Mouse (Mus musculus): ENCODE data around the gene Hydin. TPM values are rescaled to one million over a fixed set of nuclear protein-coding genes. Genes with fewer than 3 reads are reported as not detected.

The Hydin gene
- polyA plus RNA-seq (2015; fragmentation: Nextera tagmentation; extraction: Ambion mirVana): 0.07 and 0.10 TPM in 2 replicates

DNA sequence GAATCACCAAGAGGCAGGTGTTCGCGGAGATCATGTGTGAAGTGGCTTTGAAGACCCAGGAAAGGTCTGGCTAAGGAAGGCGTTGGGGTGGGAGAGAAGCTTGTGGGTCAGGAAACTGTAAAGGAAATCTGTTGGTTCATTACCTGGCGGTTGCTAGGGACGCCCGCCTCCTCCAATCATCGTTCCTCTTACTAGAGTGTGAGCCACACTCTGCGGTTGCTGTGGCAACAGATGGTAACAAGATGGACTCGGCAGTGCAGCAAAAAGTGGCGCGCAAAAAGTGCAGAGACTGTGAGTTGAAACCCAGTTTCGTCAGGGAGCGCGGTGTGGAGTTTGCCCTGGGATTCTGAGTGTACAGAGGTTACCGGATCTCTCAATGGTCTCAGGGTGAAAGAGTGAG, at the start of gene Hydin:
Hydin (plus strand) TSS at position 237 of the 400 bp plus-strand sequence.
- Histone ChIP-seq H3K9me3 (replicated peaks) (no peaks in the 10 kb centered on the region), H3K4me1 (replicated peaks) (no peaks in the 10 kb centered on the region), H3K4me2 (peak within 1 kb of the TSS; percentile 43), H3K36me3 (replicated peaks) (no peaks in the 10 kb centered on the region), H3K4me3 (replicated peaks) (no peak within 1 kb of the TSS), H3K27me3 (no peaks in the 10 kb centered on the region; the same call in 1 of the 2 replicates), H3K27ac (replicated peaks) (no peak within 1 kb of the TSS), H3K9ac (no peak within 1 kb of the TSS)
- WGBS (ENCODE audit: insufficient replicate concordance): 1% methylated on average over 15 of the region's 15 CpGs
- no peak for ATAC-seq (ENCODE audit: insufficient read depth)

DNA sequence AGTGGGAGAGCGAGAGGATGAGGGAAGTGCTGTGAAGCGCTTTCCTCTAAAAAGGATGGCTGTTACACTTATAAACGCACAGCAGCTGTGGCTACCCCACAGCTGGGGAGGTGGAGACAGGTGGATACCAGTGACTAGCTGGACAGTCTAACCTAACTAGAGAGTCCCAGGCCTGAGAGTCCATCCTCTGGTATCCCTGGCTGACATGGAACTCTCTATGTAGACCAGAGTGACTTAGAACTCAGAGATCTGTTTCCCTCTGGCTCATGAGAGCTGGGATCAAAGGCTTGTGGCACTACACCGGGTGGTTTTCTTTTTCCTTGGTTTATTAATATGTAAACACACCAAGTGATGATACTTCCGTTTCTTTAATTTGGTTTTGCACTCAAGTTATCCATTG, 49.6 kb upstream of the Hydin start:
- 0 out of 2 replicates have a peak overlapping the region, but pooled peaks have one; percentile 3 for H3K9ac ChIP-seq
- peaks cover 22% of the 10 kb centered on the region for H3K4me1 ChIP-seq (replicated peaks)
- 33% methylated on average over 5 of the region's 5 CpGs for WGBS (ENCODE audit: insufficient replicate concordance)
- H3K4me3 ChIP-seq (replicated peaks): peak overlapping the region; percentile 71
- peaks cover 20% of the 10 kb centered on the region for H3K36me3 ChIP-seq (replicated peaks)
- H3K9me3 ChIP-seq (replicated peaks): no peaks in the 10 kb centered on the region
- no peak overlapping the region for H3K27ac ChIP-seq (replicated peaks)
- peak overlapping the region; percentile 88 for H3K4me2 ChIP-seq
- ATAC-seq (ENCODE audit: insufficient read depth): no peak; the same call in 1 of the 2 replicates
- H3K27me3 ChIP-seq: no peaks in the 10 kb centered on the region

- Histone ChIP-seq H3K27ac (replicated peaks) (no peak overlapping the region), H3K27me3 (no peaks in the 10 kb centered on the region), H3K4me2 (peak overlapping the region; percentile 88), H3K9me3 (replicated peaks) (no peaks in the 10 kb centered on the region), H3K36me3 (replicated peaks) (peaks cover 25% of the 10 kb centered on the region), H3K9ac (peak overlapping the region; percentile 30; the same call in 1 of the 2 replicates), H3K4me1 (replicated peaks) (peaks cover 22% of the 10 kb centered on the region), H3K4me3 (replicated peaks) (peak overlapping the region; percentile 71)
- ATAC-seq (ENCODE audit: insufficient read depth): peak; percentile 98
- WGBS (ENCODE audit: insufficient replicate concordance): under 1% methylated on average over 43 of the region's 43 CpGs
These were observed 49.1 kb upstream of the Hydin start for GRCm38 (mm10) chr8:110217681-110218131.

DNA sequence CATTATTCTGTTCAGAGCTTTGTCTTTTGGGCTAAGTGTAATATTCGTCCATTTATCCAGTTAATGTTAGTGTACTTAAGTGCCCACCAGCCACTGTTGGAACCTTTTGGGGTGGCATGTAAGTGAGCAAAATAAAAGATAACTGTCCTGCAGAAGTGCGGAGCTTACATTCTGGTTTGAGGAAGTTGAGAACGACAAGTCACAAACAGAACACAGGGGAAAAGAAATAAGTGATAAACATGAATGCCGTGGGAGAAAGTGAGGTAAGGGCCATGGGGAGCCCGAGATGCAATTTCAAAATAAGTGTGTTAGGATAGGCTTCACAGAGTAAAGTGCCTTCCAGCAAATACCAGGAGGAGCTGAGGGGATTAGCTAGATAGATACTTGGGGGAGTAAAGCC, 48.3 kb upstream of the Hydin start:
- Histone ChIP-seq H3K27me3 (no peaks in the 10 kb centered on the region), H3K4me3 (replicated peaks) (peak overlapping the region; percentile 71), H3K27ac (replicated peaks) (no peak overlapping the region), H3K36me3 (replicated peaks) (peaks cover 33% of the 10 kb centered on the region), H3K9me3 (replicated peaks) (no peaks in the 10 kb centered on the region), H3K4me2 (peak overlapping the region; percentile 88), H3K9ac (no peak overlapping the region), H3K4me1 (replicated peaks) (peaks cover 22% of the 10 kb centered on the region)
- 14% methylated on average over 5 of the region's 5 CpGs for WGBS (ENCODE audit: insufficient replicate concordance)
- no peak for ATAC-seq (ENCODE audit: insufficient read depth)

- Histone ChIP-seq H3K4me3 (replicated peaks) (no peak overlapping the region), H3K27me3 (no peaks in the 10 kb centered on the region), H3K9ac (no peak overlapping the region), H3K9me3 (replicated peaks) (no peaks in the 10 kb centered on the region), H3K4me2 (no peak overlapping the region), H3K4me1 (replicated peaks) (peaks cover 22% of the 10 kb centered on the region), H3K36me3 (replicated peaks) (peaks cover 37% of the 10 kb centered on the region), H3K27ac (replicated peaks) (no peak overlapping the region)
- 80% methylated on average over 14 of the region's 14 CpGs for WGBS (ENCODE audit: insufficient replicate concordance)
- ATAC-seq (ENCODE audit: insufficient read depth): no peak
These were observed 45.8 kb upstream of the Hydin start for GRCm38 (mm10) chr8:110220936-110221335.

GRCm38 (mm10) chr8:110230803-110231202, 36.0 kb upstream of the Hydin start:
- Histone ChIP-seq H3K36me3 (replicated peaks) (no peaks in the 10 kb centered on the region), H3K4me1 (replicated peaks) (no peaks in the 10 kb centered on the region), H3K9ac (no peak overlapping the region), H3K4me3 (replicated peaks) (no peak overlapping the region), H3K27me3 (no peaks in the 10 kb centered on the region), H3K9me3 (replicated peaks) (no peaks in the 10 kb centered on the region), H3K4me2 (no peak overlapping the region), H3K27ac (replicated peaks) (no peak overlapping the region)
- ATAC-seq (ENCODE audit: insufficient read depth): no peak
- WGBS (ENCODE audit: insufficient replicate concordance): 48% methylated on average over 6 of the region's 6 CpGs

DNA sequence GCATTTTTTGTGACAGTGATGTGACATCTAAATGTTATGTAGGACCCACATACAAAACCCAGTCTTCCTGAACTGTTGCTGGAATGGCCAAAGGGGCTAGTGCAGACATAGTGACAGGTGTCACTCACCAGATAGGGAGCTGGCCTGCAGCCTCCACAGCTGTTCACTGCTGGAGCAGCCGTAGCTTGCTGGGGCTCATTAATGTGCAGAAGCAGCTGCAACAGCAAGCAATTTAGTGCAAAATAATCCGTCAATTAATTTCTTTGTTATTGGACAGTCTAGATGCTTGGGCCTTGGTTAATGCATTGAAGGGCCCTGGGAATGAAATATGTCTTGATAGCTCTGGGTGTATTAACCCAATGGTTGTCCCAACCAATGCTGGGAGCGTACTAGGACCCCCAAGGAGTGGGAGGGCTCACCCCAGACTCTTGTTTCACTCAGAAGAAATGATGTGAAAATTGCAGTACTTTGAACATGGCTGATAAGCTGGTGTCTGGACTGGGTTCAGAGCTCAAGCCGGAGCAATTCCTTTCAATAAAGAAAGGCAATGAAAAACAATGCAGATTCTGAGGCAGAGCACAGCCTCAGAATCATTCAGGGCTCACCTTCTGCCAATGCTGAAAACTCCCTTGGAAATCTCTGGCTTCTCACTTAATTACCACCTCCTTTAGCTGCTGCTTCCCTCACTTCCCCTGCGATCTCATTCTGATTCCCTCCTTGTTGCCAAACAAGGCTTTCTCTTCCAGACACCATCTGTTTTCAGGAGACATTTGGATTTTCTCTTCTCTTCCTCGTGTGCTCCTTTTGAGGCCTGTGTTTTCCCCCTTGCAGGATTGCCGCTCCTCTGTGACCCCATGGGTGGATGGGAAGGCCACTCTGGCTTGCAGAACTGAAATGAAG, 24.2 kb upstream of the Hydin start:
- H3K4me1 ChIP-seq (replicated peaks): no peaks in the 10 kb centered on the region
- H3K27me3 ChIP-seq: no peaks in the 10 kb centered on the region
- no peak overlapping the region for H3K9ac ChIP-seq
- WGBS (ENCODE audit: insufficient replicate concordance): 38% methylated on average over 7 of the region's 7 CpGs
- H3K27ac ChIP-seq (replicated peaks): no peak overlapping the region
- no peak overlapping the region for H3K4me2 ChIP-seq
- H3K4me3 ChIP-seq (replicated peaks): no peak overlapping the region
- no peaks in the 10 kb centered on the region for H3K9me3 ChIP-seq (replicated peaks)
- H3K36me3 ChIP-seq (replicated peaks): no peaks in the 10 kb centered on the region
- no peak for ATAC-seq (ENCODE audit: insufficient read depth)

- no peak overlapping the region for H3K27ac ChIP-seq (replicated peaks)
- H3K9ac ChIP-seq: no peak overlapping the region
- no peak overlapping the region for H3K4me3 ChIP-seq (replicated peaks)
- no peak for ATAC-seq (ENCODE audit: insufficient read depth)
- no peaks in the 10 kb centered on the region for H3K4me1 ChIP-seq (replicated peaks)
- 50% methylated on average over 2 of the region's 2 CpGs for WGBS (ENCODE audit: insufficient replicate concordance)
- no peaks in the 10 kb centered on the region for H3K27me3 ChIP-seq
- H3K4me2 ChIP-seq: no peak overlapping the region
- H3K36me3 ChIP-seq (replicated peaks): no peaks in the 10 kb centered on the region
- no peaks in the 10 kb centered on the region for H3K9me3 ChIP-seq (replicated peaks)
These were observed 22.2 kb upstream of the Hydin start for GRCm38 (mm10) chr8:110244566-110244965.

GRCm38 (mm10) chr8:110247238-110247637, 19.5 kb upstream of the Hydin start:
- H3K27me3 ChIP-seq: no peaks in the 10 kb centered on the region
- H3K36me3 ChIP-seq (replicated peaks): no peaks in the 10 kb centered on the region
- H3K9me3 ChIP-seq (replicated peaks): no peaks in the 10 kb centered on the region
- H3K27ac ChIP-seq (replicated peaks): no peak overlapping the region
- H3K4me1 ChIP-seq (replicated peaks): no peaks in the 10 kb centered on the region
- ATAC-seq (ENCODE audit: insufficient read depth): no peak
- no peak overlapping the region for H3K4me2 ChIP-seq
- H3K4me3 ChIP-seq (replicated peaks): no peak overlapping the region
- WGBS (ENCODE audit: insufficient replicate concordance): 68% methylated on average over 6 of the region's 6 CpGs
- no peak overlapping the region for H3K9ac ChIP-seq

GRCm38 (mm10) chr8:110253986-110254385, 12.8 kb upstream of the Hydin start:
- H3K27me3 ChIP-seq: no peaks in the 10 kb centered on the region
- no peak overlapping the region for H3K4me3 ChIP-seq (replicated peaks)
- 32% methylated on average over 4 of the region's 4 CpGs for WGBS (ENCODE audit: insufficient replicate concordance)
- no peak overlapping the region for H3K9ac ChIP-seq
- H3K4me1 ChIP-seq (replicated peaks): no peaks in the 10 kb centered on the region
- H3K9me3 ChIP-seq (replicated peaks): no peaks in the 10 kb centered on the region
- no peak overlapping the region for H3K27ac ChIP-seq (replicated peaks)
- no peak overlapping the region for H3K4me2 ChIP-seq
- no peak for ATAC-seq (ENCODE audit: insufficient read depth)
- H3K36me3 ChIP-seq (replicated peaks): no peaks in the 10 kb centered on the region

GRCm38 (mm10) chr8:110265796-110266305, 926 bp upstream of the Hydin start:
- Histone ChIP-seq H3K27me3 (no peaks in the 10 kb centered on the region; the same call in 1 of the 2 replicates), H3K4me2 (no peak overlapping the region), H3K4me3 (replicated peaks) (no peak overlapping the region), H3K4me1 (replicated peaks) (no peaks in the 10 kb centered on the region), H3K9ac (no peak overlapping the region), H3K9me3 (replicated peaks) (no peaks in the 10 kb centered on the region), H3K27ac (replicated peaks) (no peak overlapping the region), H3K36me3 (replicated peaks) (no peaks in the 10 kb centered on the region)
- whole genome bisulfite sequencing (ENCODE audit: insufficient replicate concordance): 43% methylated on average over 11 of the region's 11 CpGs
- ATAC-seq (ENCODE audit: insufficient read depth): no peak

Measured in liver, embryonic 15.5 days (tissue).